Mouse (Mus musculus): ENCODE results near the gene Gm28053.

DNA sequence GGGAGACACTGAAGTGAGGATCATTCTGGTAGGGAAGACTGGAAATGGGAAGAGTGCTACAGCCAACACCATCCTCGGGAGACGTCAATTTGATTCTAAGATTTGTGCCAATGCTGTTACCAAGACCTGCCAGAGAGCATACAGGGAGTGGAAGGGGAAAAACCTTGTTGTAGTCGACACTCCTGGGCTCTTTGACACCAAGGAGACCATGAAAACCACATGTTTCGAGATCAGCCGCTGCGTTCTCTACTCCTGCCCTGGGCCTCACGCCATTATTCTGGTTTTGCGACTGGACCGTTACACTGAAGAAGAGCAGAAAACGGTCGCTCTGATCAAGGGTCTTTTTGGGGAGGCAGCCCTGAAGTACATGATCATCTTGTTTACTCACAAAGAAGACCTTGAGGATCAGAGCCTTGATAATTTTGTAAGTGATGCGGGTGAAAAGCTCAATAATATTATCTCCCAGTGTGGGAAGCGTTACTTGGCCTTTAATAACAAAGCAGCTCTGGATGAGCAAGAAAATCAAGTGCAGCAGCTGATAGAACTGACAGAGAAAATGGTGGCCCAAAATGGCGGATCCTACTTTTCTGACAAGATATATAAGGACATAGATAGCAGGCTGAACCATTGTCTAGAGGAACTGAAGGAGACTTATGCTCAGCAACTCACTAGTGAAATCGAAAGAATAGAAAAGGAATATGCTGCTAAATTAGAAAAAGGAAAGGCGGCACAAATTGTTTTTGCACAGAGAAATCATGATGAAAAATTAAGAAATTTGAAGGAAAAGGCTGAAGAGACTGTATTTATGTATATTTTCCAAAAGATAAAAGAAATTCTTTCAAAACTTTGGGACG is 40.7 kb upstream of the Gm28053 start:
- TF ChIP-seq POLR2A (IDR thresholded peaks at IDR 0.05; ENCODE audit: low read depth, low read length) (no peak), CTCF (conservative IDR thresholded peaks at IDR 0.05; ENCODE audit: insufficient read depth, insufficient read length, low read depth, low read length) (no peak)
